Mouse (Mus musculus) erythroblast, embryonic 14.5 days (primary cell): ENCODE data around the gene Olfr15. TPM values are rescaled to one million over a fixed set of nuclear protein-coding genes. Genes with fewer than 3 reads are reported as not detected.

Source experiments
- H3K27me3 ChIP-seq: 2 replicates; pipeline ENCODE4 v1.6.1; 2012; ENCODE audit warnings: inconsistent platforms; ENCODE audit not compliant: control insufficient read depth
- H3K36me3 ChIP-seq: 2 replicates; pipeline ENCODE4 v1.6.1; 2012; ENCODE audit warnings: mild to moderate bottlenecking, inconsistent platforms; ENCODE audit not compliant: control insufficient read depth
- H3K4me1 ChIP-seq: 2 replicates; pipeline ENCODE4 v1.6.1; 2012; ENCODE audit warnings: inconsistent platforms; ENCODE audit not compliant: control insufficient read depth
- H3K4me3 ChIP-seq: replicated peaks from 2 replicates; pipeline ENCODE3; 2012; ENCODE audit warnings: moderate library complexity, mild to moderate bottlenecking, inconsistent platforms
- H3K9me3 ChIP-seq: 2 replicates; pipeline ENCODE4 v1.6.1; 2012; ENCODE audit warnings: low read length, inconsistent platforms, mixed read lengths; ENCODE audit not compliant: control insufficient read depth
- GATA1 ChIP-seq: IDR thresholded peaks from 2 replicates; pipeline ENCODE4 v1.6.1; 2012; ENCODE audit warnings: low read length, inconsistent platforms, mixed read lengths
- TAL1 ChIP-seq: IDR thresholded peaks from 3 replicates; pipeline ENCODE4 v1.6.1; 2012; ENCODE audit warnings: low read length, inconsistent platforms, mixed read lengths
- polyA plus RNA-seq: library from polyadenylated mRNA; stranded (reverse); fragments of >175 nt; gene quantifications from 2 replicates; pipeline ENCODE4 v1.2.3, GENCODE M21; 2012

Gene Olfr15
- polyA plus RNA-seq, 1 experiment: not detected

- no peak overlapping the region for H3K4me3 ChIP-seq
- TF ChIP-seq TAL1 (no peak), GATA1 (no peak)
- H3K27me3 ChIP-seq: no peaks in the 10 kb centered on the region
- peaks cover 49% of the 10 kb centered on the region for H3K36me3 ChIP-seq
- H3K9me3 ChIP-seq: no peaks in the 10 kb centered on the region
- H3K4me1 ChIP-seq: peaks cover 12% of the 10 kb centered on the region
Measured at GRCm38 (mm10) chr16:3893739-3894138, 63.1 kb downstream of the Olfr15 start.

Other genes starting within 250 kb of the Olfr15 start
- not detected in 2 replicates for gene Olfr161, start 239.8 kb upstream of the Olfr15 start, polyA plus RNA-seq
- not detected in 2 replicates for gene Mefv, start 112.8 kb upstream of the Olfr15 start, polyA plus RNA-seq
- 0.17 and 0.25 TPM in 2 replicates for gene Zfp263, start 86.8 kb upstream of the Olfr15 start, polyA plus RNA-seq
- 0.02 TPM in 1 of 2 replicates, not detected in the other for gene Zfp174, start 16.4 kb downstream of the Olfr15 start, polyA plus RNA-seq
- gene Naa60, start 41.5 kb downstream of the Olfr15 start, polyA plus RNA-seq: 1.6 and 2.1 TPM in 2 replicates
- 0.09 TPM in 1 of 2 replicates, not detected in the other for gene Zfp597, start 53.7 kb downstream of the Olfr15 start, polyA plus RNA-seq
- not detected in 2 replicates for gene Gm20695, start 53.8 kb downstream of the Olfr15 start, polyA plus RNA-seq
- 0.76 and 1.4 TPM in 2 replicates for gene 1700037C18Rik, start 77.8 kb downstream of the Olfr15 start, polyA plus RNA-seq
- gene Cluap1, start 77.9 kb downstream of the Olfr15 start, polyA plus RNA-seq: 0.33 and 1.1 TPM in 2 replicates
- gene Nlrc3, start 145.8 kb downstream of the Olfr15 start, polyA plus RNA-seq: not detected in 2 replicates
- gene Slx4, start 172.9 kb downstream of the Olfr15 start, polyA plus RNA-seq: 2.9 and 3.9 TPM in 2 replicates
- not detected in 2 replicates for gene Dnase1, start 206.1 kb downstream of the Olfr15 start, polyA plus RNA-seq
- gene Trap1, start 246.9 kb downstream of the Olfr15 start, polyA plus RNA-seq: 18.1 and 22.1 TPM in 2 replicates